Mouse (Mus musculus) CD4-positive helper T cell, adult 2 months (primary cell): ENCODE measurements at regions not wholly inside any gene's neighbourhood (a gene's known extent, or its start where the extent isn't known, plus 50 kb on each side); places are given as distances from the start of the nearest gene placed in this dataset.

ENCODE experiments used
- DNase-seq: peaks from one replicate; pipeline ENCODE4 v3.0.0-alpha.2; 2012; ENCODE audit warnings: low read depth, missing footprints, low spot score

DNA sequence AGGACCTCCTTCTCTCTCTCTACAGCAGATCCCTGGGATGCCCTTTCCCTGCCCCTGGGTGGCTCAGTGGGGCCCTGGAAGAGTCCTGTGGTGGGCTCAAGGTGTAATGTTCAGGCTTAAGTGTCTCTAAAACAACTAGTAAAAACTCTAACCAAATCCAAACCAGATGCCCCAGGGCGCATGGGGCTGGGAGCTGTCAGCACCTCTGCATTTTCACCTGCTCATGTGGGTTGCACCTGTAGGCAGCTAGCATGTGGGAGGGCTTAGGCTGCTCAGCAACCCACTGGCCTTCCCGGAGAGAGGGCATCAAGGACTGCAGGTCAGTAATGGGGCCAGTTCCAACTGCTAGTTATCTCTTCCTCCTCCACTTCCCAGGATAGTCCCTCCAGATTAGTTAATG lies 104.8 kb upstream of the Gm12830 start:
- DNase-seq: no peak

DNA sequence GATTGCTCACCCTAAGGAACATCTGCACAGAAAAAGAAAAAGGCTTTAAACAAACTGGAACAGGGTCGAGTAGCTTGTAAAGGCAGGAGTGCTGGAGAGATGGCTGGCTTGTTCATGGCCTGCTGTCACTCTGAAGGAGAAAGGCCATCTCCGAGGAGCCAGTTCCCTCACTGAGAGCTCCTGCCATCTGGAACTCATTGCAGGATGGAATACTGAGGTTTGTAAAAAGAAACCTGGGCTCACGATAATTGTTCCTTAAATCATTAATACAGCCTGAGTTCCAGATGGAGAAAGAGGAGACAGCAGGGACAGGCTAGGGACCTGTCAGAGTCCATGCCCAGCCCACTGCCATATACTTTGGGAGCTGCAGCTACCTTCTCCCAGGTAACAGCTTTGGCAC lies 100.8 kb upstream of the Gm12830 start:
- no peak for DNase-seq

DNA sequence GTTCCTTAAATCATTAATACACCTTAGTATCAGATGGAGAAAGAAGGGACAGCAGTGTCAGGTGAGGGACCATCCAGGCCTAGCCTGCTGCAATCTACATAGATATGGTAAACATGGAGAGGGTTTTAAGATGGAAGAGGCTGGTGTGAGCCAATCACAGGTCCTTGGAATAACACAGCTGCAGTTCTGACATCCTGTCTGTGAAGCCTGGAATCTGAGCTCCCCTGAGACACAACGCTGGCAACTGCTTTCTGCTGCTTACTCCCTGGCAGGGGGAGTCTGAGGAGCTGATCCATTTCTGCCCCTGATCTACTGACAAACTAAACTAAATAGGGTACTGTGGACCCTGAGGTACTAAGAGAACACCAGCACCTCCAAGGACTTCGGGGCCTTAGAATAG lies 100.1 kb upstream of the Gm12830 start:
- DNase-seq: no peak

DNA sequence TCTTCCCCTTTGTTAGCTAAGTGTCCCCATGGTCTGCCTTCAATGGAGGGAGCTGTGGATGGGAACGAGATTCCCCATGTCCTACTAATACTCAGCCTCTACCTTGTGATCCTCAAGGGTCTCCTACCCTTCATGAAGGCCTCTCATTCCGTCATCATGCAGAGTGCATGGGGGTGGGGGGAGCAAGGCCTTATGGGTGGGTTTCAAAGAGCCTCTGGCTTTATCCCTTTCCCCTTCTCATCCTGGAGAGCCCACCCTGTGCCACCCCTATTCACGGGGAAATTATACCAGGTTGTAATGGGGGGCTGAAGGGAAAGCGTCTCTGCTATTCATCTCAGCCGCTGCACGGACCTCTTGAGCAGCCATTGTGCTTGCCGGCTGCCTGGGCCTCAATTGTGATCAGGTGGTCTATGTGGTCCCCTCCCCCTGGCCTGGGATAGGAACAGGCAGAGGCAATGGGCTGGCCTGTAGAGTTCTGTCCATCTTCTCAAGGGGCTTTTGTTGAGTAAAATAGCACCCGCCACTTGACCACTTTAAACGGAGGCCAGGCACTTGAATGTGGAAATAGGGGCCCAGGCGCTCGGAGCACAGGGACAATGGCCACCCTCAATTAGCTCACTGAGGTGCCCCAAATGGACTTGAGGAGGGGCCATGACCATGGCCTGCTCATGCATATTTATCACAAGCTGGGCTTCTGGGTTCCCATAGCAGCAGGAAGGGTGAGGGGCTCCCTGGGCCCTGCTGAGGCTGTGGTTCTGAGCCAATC lies 93.1 kb upstream of the Gm12830 start:
- no peak for DNase-seq

DNA sequence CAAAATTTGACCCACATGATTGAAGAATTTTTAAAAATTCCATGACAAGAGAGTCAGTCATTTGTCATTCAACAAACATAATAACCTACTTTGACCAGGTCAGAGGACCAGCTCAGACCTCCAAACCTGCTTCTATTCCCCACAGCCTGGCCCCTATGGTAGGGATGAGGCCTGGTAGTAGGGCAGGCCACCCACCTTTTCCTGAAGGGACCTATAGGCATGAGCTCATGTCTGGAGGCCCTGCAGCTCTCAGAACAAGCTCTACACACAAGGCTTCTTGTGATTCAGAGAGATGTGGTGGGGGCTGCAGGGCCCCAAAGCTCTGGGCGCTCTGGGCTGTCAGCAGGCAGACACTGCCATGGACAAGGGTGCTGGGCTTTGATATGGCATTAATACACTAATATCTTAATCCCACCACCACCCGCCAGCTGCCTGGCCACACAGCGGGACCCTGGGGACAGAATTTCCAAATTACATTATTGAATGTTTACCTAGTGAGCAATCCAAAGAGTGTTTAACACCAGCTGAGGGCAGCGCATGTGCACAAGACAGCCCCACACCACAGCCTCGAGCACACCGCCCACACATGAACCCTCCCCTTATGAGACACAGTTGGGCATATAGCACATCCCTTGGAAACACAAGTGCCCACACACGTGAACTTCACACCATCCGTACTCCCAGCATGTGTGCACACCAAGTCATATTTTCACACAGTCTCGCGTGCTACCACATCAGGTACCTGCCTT lies 88.1 kb upstream of the Gm12830 start:
- DNase-seq: no peak

DNA sequence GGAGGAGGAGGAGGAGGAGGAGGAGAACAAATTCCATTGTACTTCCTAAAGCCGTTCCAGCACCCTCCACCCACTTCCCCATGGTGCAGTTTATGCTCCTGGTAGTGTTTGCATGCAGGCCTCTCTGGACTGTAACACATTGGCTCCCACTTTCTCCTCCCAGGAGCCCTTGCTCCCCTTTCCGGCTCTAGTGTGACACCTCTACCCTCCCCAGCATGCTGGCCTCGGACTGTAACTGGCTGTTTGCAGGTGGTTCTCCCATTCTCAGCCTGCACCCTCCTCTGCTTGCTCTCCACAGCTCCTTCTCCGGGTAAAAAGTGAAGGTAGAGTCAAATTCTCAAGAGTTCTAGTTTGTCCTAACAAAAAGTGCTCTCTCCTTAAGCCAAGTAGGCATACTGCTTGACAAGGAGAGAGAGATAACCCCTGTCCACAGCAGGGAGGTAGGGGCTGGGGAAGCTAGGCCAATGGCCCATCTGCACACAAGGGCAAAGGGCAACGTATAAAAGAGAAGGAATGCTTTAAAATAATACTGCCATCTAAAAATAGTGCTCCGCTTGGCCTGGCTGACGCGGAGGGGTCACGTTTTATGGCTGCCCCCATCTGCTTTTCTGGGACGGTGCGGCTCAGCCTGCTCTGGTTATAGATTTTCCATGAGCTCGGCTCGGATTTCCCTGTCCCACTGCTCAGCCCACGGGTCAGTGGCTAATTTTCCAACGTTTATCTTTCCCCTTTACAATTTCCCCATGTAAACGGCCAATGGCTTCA lies 82.4 kb upstream of the Gm12830 start:
- DNase-seq: no peak

DNA sequence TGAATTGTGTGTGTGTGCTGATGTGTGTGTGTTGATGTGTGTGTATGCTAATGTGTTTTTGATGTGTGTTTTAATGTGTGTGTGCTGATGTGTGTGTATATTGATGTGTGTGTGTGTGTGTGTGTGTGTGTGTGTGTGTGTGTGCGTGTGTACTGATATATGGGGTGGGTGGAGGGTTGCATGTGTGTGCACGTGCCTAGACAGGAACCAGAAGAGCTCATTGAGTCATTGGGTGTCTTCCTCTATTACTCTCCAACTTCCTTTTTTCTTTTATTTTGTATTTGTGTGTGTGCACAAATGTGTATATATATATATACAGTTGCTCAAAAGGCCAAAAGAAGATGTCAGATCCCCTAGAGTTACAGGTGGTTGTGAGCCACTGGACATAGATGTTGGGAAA lies 73.4 kb upstream of the Gm12830 start:
- no peak for DNase-seq

DNA sequence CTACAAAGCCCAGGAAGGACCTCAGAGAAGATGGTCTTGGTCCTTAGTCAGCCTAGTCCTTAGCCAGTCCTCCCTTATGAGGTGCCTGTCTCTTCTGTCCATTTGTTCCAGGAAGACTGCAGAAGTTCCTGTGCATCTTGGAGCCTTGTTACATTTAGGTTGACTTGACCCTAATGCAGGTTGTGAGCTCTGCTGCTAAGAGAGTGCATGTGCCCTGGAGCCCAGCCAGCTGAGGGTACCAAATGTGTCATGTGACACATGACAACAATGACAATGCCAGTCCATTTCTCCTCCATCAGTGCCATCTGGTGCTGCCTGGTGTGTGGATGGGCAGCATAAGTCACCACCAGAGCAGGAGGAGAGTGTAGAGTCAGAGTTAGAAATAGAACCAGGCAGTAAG lies 61.7 kb upstream of the Gm12830 start:
- no peak for DNase-seq

DNA sequence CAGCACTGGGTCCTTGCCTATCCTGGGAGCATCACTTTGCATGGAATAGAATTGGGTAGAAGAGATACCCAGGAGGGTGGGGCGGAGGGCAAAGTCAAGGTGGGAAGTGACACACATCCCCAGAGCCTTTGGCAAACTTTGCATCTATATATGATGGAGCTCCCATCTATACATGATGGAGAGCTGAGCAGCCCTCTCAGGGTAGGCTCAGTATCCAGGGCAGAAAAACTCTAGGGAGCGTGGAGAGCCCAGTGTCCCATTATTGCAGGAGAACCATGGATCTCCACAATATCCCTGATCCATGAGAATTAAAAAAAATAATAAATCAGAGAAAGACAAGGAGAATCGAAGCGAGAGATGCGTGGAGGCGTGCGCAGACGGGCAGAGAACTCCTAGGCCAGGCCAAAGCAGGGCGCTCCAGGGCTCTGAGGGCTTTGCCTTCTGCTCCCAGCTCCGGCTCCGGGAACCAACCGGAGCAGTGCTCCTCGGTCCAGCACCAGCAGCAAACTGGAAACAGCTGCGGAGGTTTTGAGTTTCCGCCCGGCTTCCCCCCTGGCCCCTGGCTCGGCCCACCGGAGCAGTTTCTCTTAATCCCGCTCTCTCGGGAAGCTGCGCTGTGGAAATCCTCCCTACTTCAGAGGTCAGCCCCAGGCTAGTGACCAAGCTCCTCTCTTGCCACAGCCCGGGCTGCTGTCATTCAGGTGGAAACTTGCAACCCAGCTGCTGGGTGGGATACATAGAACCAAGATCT lies 54.7 kb upstream of the Gm12830 start:
- no peak for DNase-seq
